Mouse (Mus musculus) hindbrain, embryonic 10.5 days (tissue): ENCODE results near the gene Aars2. TPM values are rescaled to one million over a fixed set of nuclear protein-coding genes. Genes with fewer than 3 reads are reported as not detected.

Experiments
- DNase-seq: peaks from one replicate; pipeline ENCODE4 v3.0.0-alpha.2; 2017; ENCODE audit warnings: low spot score
- H3K27ac ChIP-seq: fragments of 300-500 bp; sonication (generic); 2 replicates; pipeline ENCODE4 v1.5.1; 2016; ENCODE audit warnings: mild to moderate bottlenecking, moderate library complexity
- H3K27me3 ChIP-seq: fragments of 300-500 bp; sonication (generic); 2 replicates; pipeline ENCODE4 v1.6.1; 2016; ENCODE audit warnings: mild to moderate bottlenecking; ENCODE audit not compliant: poor library complexity, insufficient read depth, severe bottlenecking
- H3K36me3 ChIP-seq: fragments of 300-500 bp; sonication (generic); 2 replicates; pipeline ENCODE4 v1.6.1; 2016; ENCODE audit warnings: mild to moderate bottlenecking, moderate library complexity
- H3K4me1 ChIP-seq: fragments of 300-500 bp; sonication (generic); replicated peaks from 2 replicates; pipeline ENCODE4 v1.6.1; 2016; ENCODE audit warnings: mild to moderate bottlenecking
- H3K4me3 ChIP-seq: fragments of 300-500 bp; sonication (generic); 2 replicates; pipeline ENCODE4 v1.5.1; 2016; ENCODE audit warnings: mild to moderate bottlenecking, moderate library complexity
- H3K9me3 ChIP-seq: fragments of 300-500 bp; sonication (generic); 2 replicates; pipeline ENCODE4 v1.6.1; 2016; ENCODE audit warnings: mild to moderate bottlenecking, moderate library complexity
- WGBS: fragments of 180-500 bp; shearing (Covaris S2); methylation state at CpG from one replicate; pipeline ENCODE4 v1.1.7; 2016; 5-methylcytosine and 5-hydroxymethylcytosine counted together
- polyA plus RNA-seq: library from polyadenylated mRNA; unstranded; fragments of >200 nt; fragmentation: Nextera tagmentation; extraction: Ambion mirVana; gene quantifications from 2 replicates; pipeline ENCODE4 v1.2.1, GENCODE M21; 2016

The Aars2 gene
- polyA plus RNA-seq, 1 experiment from 2014 or later: 27.7 TPM

- peaks cover 12% of the 10 kb centered on the region for H3K36me3 ChIP-seq
- H3K4me3 ChIP-seq: no peak overlapping the region
- no peak for DNase-seq
- H3K4me1 ChIP-seq: peaks cover 24% of the 10 kb centered on the region
- WGBS: 81% methylated on average over 4 of the region's 4 CpGs
- no peak overlapping the region for H3K27ac ChIP-seq
- H3K27me3 ChIP-seq: peaks cover 59% of the 10 kb centered on the region
- H3K9me3 ChIP-seq: no peaks in the 10 kb centered on the region
Measured at GRCm38 (mm10) chr17:45524961-45525360, 18.3 kb downstream of the Aars2 start.

- no peaks in the 10 kb centered on the region for H3K36me3 ChIP-seq
- H3K27ac ChIP-seq: no peak overlapping the region
- H3K4me1 ChIP-seq: peaks cover 27% of the 10 kb centered on the region
- DNase-seq: no peak
- WGBS: 19% methylated on average over 5 of the region's 5 CpGs
- no peaks in the 10 kb centered on the region for H3K9me3 ChIP-seq
- no peak overlapping the region for H3K4me3 ChIP-seq
- peaks cover 68% of the 10 kb centered on the region for H3K27me3 ChIP-seq
Measured at GRCm38 (mm10) chr17:45526571-45526970, 19.9 kb downstream of the Aars2 start.

GRCm38 (mm10) chr17:45530346-45530782 is 23.7 kb downstream of the Aars2 start:
- Histone ChIP-seq H3K4me3 (no peak overlapping the region), H3K36me3 (no peaks in the 10 kb centered on the region), H3K27ac (no peak overlapping the region), H3K27me3 (peaks cover 74% of the 10 kb centered on the region), H3K9me3 (no peaks in the 10 kb centered on the region), H3K4me1 (peaks cover 12% of the 10 kb centered on the region; the same call in 1 of the 2 replicates)
- no peak for DNase-seq
- WGBS: 60% methylated on average over 13 of the region's 13 CpGs

- Histone ChIP-seq H3K9me3 (no peaks in the 10 kb centered on the region), H3K4me1 (0 out of 2 replicates have a peak, but pooled peaks cover 2% of the 10 kb centered on the region), H3K36me3 (no peaks in the 10 kb centered on the region), H3K27ac (no peak overlapping the region), H3K27me3 (peaks cover 76% of the 10 kb centered on the region), H3K4me3 (no peak overlapping the region)
- DNase-seq: no peak
- 57% methylated on average over 15 of the region's 15 CpGs for WGBS
Measured at GRCm38 (mm10) chr17:45532896-45533295, 26.3 kb downstream of the Aars2 start.

GRCm38 (mm10) chr17:45536264-45536663 is 29.6 kb downstream of the Aars2 start:
- DNase-seq: peak; percentile 37
- Histone ChIP-seq H3K36me3 (no peaks in the 10 kb centered on the region), H3K27ac (no peak overlapping the region), H3K27me3 (peaks cover 89% of the 10 kb centered on the region), H3K4me1 (no peaks in the 10 kb centered on the region), H3K4me3 (no peak overlapping the region), H3K9me3 (no peaks in the 10 kb centered on the region)
- 20% methylated on average over 5 of the region's 5 CpGs for WGBS

- Histone ChIP-seq H3K27me3 (peaks cover 94% of the 10 kb centered on the region), H3K4me3 (no peak overlapping the region), H3K4me1 (peaks cover 2% of the 10 kb centered on the region; the same call in 1 of the 2 replicates), H3K36me3 (no peaks in the 10 kb centered on the region), H3K27ac (no peak overlapping the region), H3K9me3 (no peaks in the 10 kb centered on the region)
- DNase-seq: no peak
- WGBS: 71% methylated on average over 4 of the region's 4 CpGs
Measured at GRCm38 (mm10) chr17:45538394-45538793, 31.8 kb downstream of the Aars2 start.

GRCm38 (mm10) chr17:45539664-45540063 is 33.0 kb downstream of the Aars2 start:
- Histone ChIP-seq H3K4me1 (peaks cover 15% of the 10 kb centered on the region), H3K4me3 (no peak overlapping the region), H3K36me3 (peaks cover 2% of the 10 kb centered on the region), H3K27me3 (peaks cover 97% of the 10 kb centered on the region), H3K27ac (no peak overlapping the region), H3K9me3 (no peaks in the 10 kb centered on the region)
- WGBS: 81% methylated on average over 21 of the region's 21 CpGs
- no peak for DNase-seq

- WGBS: 43% methylated on average over 6 of the region's 6 CpGs
- H3K4me3 ChIP-seq: no peak overlapping the region
- H3K9me3 ChIP-seq: no peaks in the 10 kb centered on the region
- H3K36me3 ChIP-seq: peaks cover 20% of the 10 kb centered on the region
- peaks cover 33% of the 10 kb centered on the region for H3K4me1 ChIP-seq
- DNase-seq: no peak
- peaks cover 97% of the 10 kb centered on the region for H3K27me3 ChIP-seq
- H3K27ac ChIP-seq: no peak overlapping the region
Measured at GRCm38 (mm10) chr17:45542129-45542528, 35.5 kb downstream of the Aars2 start.

- 76% methylated on average over 2 of the region's 2 CpGs for WGBS
- H3K27me3 ChIP-seq: peaks cover 99% of the 10 kb centered on the region
- peaks cover 20% of the 10 kb centered on the region for H3K36me3 ChIP-seq
- H3K4me3 ChIP-seq: no peak overlapping the region
- no peaks in the 10 kb centered on the region for H3K9me3 ChIP-seq
- no peak for DNase-seq
- H3K4me1 ChIP-seq: peaks cover 37% of the 10 kb centered on the region
- H3K27ac ChIP-seq: no peak overlapping the region
Measured at GRCm38 (mm10) chr17:45542705-45543104, 36.1 kb downstream of the Aars2 start.

GRCm38 (mm10) chr17:45543115-45543514 is 36.5 kb downstream of the Aars2 start:
- H3K4me1 ChIP-seq: peaks cover 41% of the 10 kb centered on the region
- 46% methylated on average over 1 of the region's 1 CpGs for WGBS
- H3K36me3 ChIP-seq: peaks cover 20% of the 10 kb centered on the region
- no peaks in the 10 kb centered on the region for H3K9me3 ChIP-seq
- DNase-seq: no peak
- H3K27me3 ChIP-seq: peaks cover 99% of the 10 kb centered on the region
- H3K4me3 ChIP-seq: no peak overlapping the region
- H3K27ac ChIP-seq: no peak overlapping the region

GRCm38 (mm10) chr17:45544001-45544872 is 37.6 kb downstream of the Aars2 start:
- peak overlapping the region; percentile 50; the same call in 1 of the 2 replicates for H3K27ac ChIP-seq
- peaks cover 20% of the 10 kb centered on the region for H3K36me3 ChIP-seq
- DNase-seq: peak; percentile 28
- H3K9me3 ChIP-seq: no peaks in the 10 kb centered on the region
- H3K4me1 ChIP-seq: peaks cover 52% of the 10 kb centered on the region
- peaks cover 97% of the 10 kb centered on the region for H3K27me3 ChIP-seq
- WGBS: 3% methylated on average over 24 of the region's 24 CpGs
- peak overlapping the region; percentile 44 for H3K4me3 ChIP-seq

- Histone ChIP-seq H3K9me3 (no peaks in the 10 kb centered on the region), H3K4me1 (peaks cover 58% of the 10 kb centered on the region), H3K27ac (peak overlapping the region; percentile 50; the same call in 1 of the 2 replicates), H3K4me3 (peak overlapping the region; percentile 44), H3K36me3 (peaks cover 20% of the 10 kb centered on the region), H3K27me3 (peaks cover 91% of the 10 kb centered on the region)
- DNase-seq: peak; percentile 49
- 2% methylated on average over 46 of the region's 46 CpGs for WGBS
Measured at GRCm38 (mm10) chr17:45544873-45545277, 38.2 kb downstream of the Aars2 start.

- Histone ChIP-seq H3K4me1 (peaks cover 63% of the 10 kb centered on the region), H3K27ac (peak overlapping the region; percentile 50; the same call in 1 of the 2 replicates), H3K4me3 (peak overlapping the region; percentile 44), H3K36me3 (peaks cover 20% of the 10 kb centered on the region), H3K9me3 (no peaks in the 10 kb centered on the region), H3K27me3 (peaks cover 88% of the 10 kb centered on the region)
- 4% methylated on average over 74 of the region's 74 CpGs for WGBS
- DNase-seq: peak; percentile 42
Measured at GRCm38 (mm10) chr17:45545278-45545961, 38.8 kb downstream of the Aars2 start.
